Mouse (Mus musculus) CD4-positive helper T cell, adult 2 months (primary cell): ENCODE measurements around the gene Styk1.
A peak's percentile ranks its signal among the peaks of the same experiment; 100 is the strongest.

ENCODE experiments used
- DNase-seq: peaks from one replicate; pipeline ENCODE4 v3.0.0-alpha.2; 2012; ENCODE audit warnings: low read depth, missing footprints, low spot score

The Styk1 gene

DNA sequence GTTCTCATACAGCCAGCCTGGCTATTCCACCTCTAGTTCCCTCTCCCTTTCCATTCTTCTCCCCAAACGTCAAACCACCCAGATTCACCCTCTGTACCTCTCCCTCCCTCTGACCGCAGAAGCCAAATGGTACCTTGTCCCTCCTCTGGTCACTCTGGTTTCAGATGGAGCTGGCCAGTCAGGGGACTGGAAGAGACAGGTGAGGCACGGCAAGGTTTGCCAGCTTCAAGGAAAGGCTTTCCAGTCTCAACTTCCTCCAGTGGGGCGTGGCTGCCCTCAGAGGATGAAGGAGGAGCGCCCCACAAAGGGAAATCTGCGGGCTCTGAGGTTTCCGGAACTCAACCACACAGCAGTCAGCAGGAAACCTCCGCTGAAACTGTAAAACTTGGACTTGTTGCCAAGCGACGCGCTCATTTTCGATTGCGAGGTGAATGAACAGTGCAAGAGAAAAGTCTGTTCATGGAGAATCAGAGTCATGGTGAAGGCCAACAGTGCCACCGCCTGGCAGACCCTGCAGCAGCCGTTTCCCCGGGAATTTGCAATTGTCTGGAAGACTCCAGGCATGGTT lies at the start of gene Styk1:
Styk1 (minus strand) TSS at position 246 of the 568 bp plus-strand sequence.
- DNase-seq = peak; percentile 90

GRCm38 (mm10) chr6:131403036-131403435 lies 49.6 kb upstream of the Styk1 start:
- DNase-seq = no peak

- no peak for DNase-seq
Measured at GRCm38 (mm10) chr6:131402606-131403005, 49.2 kb upstream of the Styk1 start.

GRCm38 (mm10) chr6:131401259-131401658 lies 47.9 kb upstream of the Styk1 start:
- DNase-seq = no peak

- no peak for DNase-seq
Measured at GRCm38 (mm10) chr6:131396650-131397049, 43.3 kb upstream of the Styk1 start.

DNA sequence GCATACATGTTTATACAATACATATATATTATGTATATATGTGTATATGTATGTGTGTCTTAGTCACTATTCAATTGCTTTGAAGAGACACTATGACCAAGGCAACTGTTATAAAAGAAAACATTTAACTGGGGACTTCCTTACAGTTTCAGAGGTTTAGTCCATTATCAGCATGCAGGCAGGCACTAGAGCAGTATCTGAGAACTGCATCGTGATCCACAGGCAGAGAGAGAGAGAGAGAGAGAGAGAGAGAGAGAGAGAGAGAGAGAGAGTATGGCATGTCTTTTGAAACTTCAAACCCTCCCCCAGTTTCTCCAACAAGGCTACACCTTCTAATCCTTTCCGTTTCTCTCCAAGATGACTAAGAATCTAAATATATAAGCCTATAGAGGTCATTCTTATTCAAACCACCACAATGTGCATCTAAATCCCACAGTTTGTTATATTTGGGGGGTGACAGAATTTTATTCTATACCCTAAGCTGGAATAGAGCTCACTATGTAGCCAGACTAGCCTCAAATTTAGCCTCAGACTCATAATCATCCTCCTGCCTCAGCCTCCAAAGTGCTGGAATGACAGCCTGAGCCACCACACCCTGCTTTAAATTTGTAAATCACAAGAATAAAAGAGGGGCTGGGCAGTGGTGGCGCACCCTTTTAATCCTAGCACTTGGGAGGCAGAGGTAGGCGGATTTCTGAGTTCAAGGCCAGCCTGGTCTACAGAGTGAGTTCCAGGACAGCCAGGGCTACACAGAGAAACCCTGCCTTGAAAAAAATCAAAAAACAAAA lies 40.7 kb upstream of the Styk1 start:
- no peak for DNase-seq

DNA sequence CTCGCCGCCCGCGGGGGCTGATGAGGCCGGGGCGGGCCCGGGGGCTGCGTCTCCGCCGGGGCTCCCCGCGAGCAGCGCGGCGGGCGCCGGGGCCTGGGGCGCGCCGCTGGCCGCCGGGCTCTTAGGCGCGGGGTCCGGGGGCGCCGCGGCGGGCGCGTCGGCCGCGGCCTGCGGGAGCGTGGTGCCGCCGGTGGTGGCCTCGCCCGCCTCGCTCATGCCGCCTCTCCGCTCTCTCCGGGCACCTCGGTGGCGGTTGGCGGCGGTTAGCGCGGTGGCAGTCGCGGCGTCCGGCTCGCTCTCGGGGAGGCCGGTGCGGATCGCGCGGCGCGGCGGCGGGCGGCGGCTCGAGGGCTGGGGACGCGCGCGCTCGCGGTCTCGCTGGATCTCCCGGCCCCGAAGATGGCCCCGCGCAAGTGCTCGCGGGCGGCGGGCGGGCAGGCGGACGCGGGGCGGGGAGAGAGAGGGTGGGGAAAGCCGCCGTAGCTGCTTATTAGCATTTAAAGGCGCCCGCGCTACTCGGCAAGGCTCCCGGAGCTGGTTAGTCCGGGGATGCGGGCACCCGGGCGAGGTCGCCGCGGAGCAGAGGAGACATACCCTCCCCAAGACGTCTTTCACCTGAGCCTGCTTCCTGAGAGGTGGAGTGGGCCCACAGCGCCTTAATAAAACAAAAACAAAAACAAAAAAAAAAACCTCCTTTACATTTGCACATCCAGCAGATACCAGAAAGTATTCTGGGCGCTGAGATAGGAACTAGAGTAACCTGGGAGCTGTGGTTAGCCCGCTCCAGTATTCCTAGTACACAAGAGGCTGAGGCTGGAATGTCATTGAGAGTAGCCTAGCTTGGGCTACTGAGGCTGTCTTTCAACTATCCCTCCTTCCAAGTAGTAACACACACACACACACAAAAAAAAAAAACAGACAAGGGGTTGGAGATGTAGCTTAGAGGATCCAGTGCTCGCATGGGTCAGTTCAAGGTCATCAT lies 34.9 kb upstream of the Styk1 start, which contains the start of gene Ybx3:
Ybx3 (minus strand) TSS at position 437 of the 982 bp plus-strand sequence.
- peak; percentile 78 for DNase-seq

DNA sequence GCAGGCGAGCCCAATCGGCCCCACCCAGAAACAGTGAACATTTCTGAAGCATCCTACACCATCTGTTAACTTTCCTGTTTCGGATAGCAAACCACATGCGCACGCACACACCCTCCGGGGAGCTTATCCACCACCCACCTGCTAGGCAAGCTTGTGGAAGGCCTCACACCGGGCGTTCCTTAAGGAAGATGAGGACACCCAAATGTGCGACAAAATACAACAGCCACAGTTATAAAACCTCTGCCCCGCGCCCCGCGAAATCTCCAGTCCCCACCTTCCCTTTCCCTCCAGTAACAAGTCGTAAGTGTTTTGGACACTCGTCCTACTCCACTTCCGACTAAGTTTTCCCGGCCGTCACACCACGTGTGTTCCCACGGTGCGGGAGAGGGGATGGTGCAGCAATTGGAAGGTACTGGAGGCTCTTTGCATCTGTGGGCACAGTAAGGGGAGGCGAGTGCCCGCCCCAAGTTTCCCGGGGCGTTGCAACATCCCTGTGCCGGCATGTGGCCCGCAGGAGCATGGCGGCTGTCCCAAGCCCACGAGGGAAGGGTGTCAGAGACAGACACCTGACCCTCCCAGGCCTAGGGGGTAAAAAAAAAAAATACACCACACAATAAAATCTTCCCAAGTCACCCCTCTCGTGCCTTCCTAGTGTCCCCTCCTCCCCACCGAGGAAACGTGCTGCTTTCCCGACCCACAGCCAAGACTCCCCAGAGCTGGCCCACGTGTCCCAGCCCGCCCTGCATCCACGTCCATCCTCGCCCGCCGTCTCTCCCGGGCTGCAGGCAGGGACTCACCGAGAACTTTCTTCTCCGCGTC lies 34.0 kb upstream of the Styk1 start:
- peak; percentile 56 for DNase-seq

GRCm38 (mm10) chr6:131386416-131387019 lies 33.1 kb upstream of the Styk1 start:
- DNase-seq = peak; percentile 23

GRCm38 (mm10) chr6:131385469-131385868 lies 32.1 kb upstream of the Styk1 start:
- no peak for DNase-seq

DNA sequence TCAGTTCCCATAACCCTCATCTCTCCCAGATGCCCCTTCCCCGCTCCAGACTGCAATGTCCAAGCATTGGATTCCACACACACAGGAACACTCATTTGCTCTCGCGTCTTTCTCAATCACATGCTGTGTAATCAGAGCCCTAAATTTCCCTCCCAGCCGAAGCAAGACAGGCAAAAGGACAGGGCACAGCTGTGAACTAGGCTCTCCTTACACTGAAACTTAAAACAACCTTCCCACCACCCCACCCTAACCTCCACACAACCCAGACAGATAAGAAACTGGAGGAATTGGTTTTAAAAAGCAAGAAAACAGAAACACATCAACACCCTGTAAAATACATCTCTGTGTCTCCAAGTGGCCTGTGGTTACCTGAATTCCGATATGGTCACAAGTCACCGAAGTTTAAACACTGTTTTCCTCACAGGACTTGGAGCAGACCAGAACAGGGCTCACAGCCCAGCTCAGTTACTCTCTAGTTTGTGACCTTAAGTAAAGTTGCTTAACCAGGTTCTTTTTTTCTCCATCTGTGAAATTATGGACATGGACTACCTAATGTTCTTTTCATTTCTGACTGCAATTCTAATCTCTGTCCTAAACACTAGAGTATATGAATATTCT lies 30.4 kb upstream of the Styk1 start:
- DNase-seq = no peak

- no peak for DNase-seq
Measured at GRCm38 (mm10) chr6:131382984-131383337, 29.6 kb upstream of the Styk1 start.

- DNase-seq = no peak
Measured at GRCm38 (mm10) chr6:131382232-131382983, 29.0 kb upstream of the Styk1 start.

DNA sequence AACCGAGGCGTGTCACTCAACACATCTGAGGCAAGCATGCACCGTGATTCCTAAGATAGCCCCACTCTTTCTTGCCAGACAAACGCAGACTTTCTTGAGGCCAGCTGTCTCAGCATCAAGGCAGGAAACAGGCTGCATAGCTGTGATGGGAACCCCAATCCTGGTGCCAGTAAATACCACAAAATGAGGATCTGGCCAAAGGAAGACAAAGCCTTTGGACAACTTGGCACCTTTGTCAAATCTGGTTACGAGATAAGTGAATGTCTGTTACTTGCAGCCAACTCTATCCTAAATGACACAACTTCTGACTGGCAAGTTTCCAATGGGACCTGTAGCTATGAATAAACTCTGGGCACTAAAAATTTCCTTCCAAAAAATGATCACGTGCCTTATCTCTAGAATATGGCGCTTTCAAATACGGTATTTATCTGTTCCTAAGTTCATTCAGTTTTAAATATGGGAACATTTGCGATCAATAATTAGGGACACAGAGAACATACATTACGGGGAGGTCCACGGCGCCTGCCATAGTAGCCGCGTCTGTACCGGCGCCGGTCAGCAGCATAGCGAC lies 25.5 kb upstream of the Styk1 start:
- DNase-seq = no peak

- no peak for DNase-seq
Measured at GRCm38 (mm10) chr6:131377378-131377777, 24.0 kb upstream of the Styk1 start.

- DNase-seq = no peak
Measured at GRCm38 (mm10) chr6:131374594-131375340, 21.4 kb upstream of the Styk1 start.

DNA sequence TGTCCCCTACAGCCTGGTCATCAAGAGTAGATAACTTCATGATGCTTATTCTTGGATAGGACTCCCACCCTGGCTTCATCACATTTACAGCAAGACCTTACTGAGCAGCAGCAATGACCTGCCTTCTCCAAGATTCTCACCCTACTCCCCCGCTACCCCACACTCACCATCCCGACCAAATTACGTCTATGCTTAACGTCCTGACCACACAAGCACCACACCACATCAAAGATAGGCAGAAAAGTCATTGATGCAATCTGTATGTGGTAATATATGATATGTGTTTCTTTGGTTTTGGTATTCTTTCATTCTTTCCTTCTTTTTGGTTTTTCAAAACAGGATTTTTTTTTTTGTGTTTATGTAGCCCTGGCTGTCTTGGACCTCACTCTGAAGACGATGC lies 19.8 kb upstream of the Styk1 start:
- DNase-seq = peak; percentile 53

DNA sequence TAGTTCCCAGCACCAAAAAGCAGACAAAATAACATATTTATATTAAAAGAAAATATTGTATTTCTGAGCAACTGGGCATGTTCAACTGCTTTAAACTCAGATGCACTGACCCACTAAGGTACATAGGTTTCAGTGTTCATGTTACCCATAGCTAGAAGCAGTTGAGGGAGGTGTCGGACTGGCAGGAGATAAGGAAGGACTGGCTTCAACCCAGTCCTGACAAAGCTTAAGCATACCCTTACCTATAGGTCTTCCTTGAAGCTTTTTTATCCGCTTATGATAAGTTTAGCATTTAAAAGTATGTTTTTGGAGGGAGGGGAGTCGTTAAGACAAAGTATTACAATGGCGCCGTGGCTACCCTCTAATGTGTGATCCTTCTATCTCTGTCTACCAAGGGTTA lies 17.4 kb upstream of the Styk1 start:
- DNase-seq = no peak
